Mouse (Mus musculus): ENCODE data around the gene Mta2.
"Not testable (repeated sequence)": the region's sequence is repeated elsewhere in the genome, so short reads cannot be mapped to it uniquely, and the experiment has no call there.

The Mta2 gene

GRCm38 (mm10) chr19:8941515-8942217 lies at the start of gene Mta2:
Gene Mta2, plus strand, starts transcription at chr19:8941875.
- in situ Hi-C loops (cut with MboI), result no loop called here

DNA sequence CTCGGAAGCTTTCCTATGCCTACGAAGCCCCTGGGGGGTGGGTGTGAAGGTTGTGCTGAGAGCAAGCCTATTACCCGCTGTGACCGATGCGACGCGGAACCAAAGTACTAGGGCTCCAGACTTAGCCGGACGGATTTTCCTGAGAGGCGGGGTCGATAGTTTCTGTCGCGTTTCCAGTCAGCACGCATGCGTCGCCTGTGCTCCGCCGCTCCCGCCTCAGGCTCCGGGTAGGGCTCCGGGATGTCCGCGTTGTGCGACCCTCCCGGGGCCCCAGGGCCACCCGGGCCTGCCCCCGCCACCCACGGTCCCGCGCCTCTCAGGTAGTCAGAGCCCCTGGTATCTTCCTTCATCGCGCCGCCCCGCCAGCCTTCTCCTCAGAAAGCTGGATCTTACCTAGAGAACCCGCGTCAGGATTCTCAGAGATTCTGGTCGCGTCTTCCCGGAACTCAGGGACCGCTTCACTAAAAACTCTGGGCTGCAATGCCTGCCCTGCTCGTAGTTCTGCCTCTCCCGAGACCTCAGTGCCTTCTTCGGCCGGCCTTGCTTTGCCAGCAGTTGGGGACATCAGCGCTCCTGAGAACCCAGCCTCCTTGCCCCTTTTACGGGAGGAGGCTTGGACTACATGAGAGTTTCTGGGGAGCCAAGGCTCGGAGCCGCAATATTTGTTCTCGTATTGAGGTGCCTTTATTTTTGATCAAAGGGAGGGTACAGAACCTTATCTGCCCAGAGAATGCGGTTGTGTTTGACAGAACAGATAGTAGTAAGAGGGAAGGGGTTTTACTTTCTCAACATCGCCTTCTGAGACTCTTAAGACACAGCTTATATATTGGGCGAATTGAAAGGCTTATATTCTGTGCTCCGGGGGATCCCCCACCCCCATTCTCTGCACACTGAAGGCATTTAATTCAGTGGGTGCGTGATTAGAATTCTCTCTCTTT lies 48.6 kb upstream of the Mta2 start, which contains the start of gene Ints5:
Gene Ints5 (plus strand): TSS at position 177 of the 938 bp plus-strand sequence.
- in situ Hi-C loops (cut with MboI), result no loop called here

DNA sequence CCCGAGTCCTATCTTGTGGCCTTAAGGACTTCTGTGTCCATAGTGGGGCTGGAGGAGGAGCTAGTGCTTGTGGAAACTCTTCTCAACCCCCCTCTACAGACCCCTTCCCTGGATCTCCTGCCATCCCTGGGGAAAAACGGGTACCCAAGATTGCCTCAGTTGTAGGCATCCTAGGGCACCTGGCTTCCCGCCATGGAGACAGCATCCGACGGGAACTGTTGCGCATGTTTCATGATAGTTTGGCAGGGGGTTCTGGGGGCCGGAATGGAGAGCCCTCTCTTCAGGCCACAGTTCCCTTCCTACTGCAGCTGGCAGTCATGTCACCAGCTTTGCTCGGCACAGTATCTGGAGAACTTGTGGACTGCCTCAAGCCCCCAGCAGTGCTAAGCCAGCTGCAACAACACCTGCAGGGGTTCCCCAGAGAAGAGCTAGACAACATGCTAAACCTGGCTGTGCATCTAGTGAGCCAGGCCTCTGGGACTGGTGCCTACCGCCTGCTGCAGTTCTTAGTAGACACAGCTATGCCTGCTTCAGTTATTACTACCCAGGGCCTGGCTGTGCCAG lies 46.2 kb upstream of the Mta2 start:
- in situ Hi-C loops (cut with MboI), result no loop called here

DNA sequence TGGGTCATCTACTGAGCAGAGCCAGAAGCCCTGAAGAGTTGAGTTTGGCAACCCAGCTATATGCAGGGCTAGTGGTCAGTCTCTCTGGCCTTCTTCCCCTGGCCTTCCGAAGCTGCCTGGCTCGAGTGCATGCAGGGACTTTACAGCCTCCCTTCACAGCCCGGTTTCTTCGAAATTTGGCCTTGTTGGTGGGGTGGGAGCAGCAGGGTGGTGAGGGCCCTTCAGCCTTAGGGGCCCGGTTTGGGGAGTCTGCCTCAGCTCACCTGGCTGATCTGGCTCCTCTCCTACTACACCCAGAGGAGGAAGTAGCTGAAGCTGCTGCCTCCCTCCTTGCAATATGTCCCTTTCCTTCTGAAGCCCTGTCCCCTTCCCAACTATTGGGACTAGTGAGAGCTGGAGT lies 45.4 kb upstream of the Mta2 start:
- in situ Hi-C loops (cut with MboI), result not testable (repeated sequence)

- in situ Hi-C loops (cut with MboI), result not testable (repeated sequence)
Measured at GRCm38 (mm10) chr19:8897211-8897864, 44.3 kb upstream of the Mta2 start.

DNA sequence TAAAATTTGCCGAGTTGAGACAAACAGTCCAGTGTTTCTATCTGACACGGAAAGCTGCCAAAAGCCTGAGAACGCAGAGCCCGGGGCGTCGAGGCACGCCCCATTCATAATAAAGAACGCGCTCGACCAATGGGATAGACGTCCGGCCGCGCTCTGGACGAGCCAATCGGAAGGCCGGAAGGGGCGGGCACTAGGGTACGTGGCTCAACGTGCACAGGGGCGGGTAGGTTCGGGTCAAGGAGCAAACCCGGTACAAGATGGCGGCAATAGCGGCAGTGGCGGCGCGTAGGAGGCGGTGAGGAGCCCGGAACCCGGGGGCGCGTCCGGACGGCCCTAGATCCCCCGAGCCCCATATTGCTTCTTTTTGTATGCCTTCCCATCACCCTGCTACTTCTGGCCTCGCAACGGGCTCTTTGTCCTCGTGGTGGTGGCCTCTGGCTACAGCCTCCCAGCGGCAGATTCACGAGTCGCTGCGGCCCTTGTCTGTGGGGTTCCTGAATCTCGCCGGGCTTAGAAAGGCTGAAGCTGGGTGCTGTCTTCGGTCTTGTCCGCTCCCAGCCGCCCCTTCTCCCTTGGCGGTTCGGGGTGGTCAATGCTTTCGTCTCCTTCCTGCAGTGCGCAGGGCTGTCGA lies 43.7 kb upstream of the Mta2 start, which contains the start of gene Ganab:
Gene Ganab (plus strand): TSS at position 207 of the 631 bp plus-strand sequence.
- in situ Hi-C loops (cut with MboI), result no loop called here

- in situ Hi-C loops (cut with MboI), result no loop called here
Measured at GRCm38 (mm10) chr19:8898576-8898975, 43.1 kb upstream of the Mta2 start.

- in situ Hi-C loops (cut with MboI), result no loop called here
Measured at GRCm38 (mm10) chr19:8899079-8899478, 42.6 kb upstream of the Mta2 start.

DNA sequence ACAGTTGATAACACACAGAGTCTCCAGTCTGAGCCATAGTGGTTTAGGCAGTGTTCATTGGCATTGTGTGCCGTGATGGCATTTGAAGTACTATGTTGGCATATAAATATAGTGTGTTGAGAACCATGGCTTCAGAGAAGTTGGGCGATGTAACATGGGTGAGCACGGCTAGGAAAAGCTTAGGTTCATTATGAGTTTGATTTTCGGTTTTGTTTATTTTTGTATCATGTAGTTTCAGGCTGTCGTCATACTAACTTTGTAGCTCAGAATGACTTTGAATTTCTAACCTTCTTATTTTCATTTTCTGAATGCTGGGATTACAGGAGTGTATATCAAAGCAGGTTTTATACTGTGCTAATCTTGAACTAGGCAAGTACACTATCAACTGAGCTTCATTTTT lies 38.3 kb upstream of the Mta2 start:
- in situ Hi-C loops (cut with MboI), result no loop called here

GRCm38 (mm10) chr19:8908531-8908930 lies 33.1 kb upstream of the Mta2 start:
- in situ Hi-C loops (cut with MboI), result no loop called here

GRCm38 (mm10) chr19:8911810-8912209 lies 29.9 kb upstream of the Mta2 start:
- in situ Hi-C loops (cut with MboI), result no loop called here

- in situ Hi-C loops (cut with MboI), result no loop called here
Measured at GRCm38 (mm10) chr19:8914212-8914611, 27.5 kb upstream of the Mta2 start.

- in situ Hi-C loops (cut with MboI), result no loop called here
Measured at GRCm38 (mm10) chr19:8919000-8919399, 22.7 kb upstream of the Mta2 start.

GRCm38 (mm10) chr19:8919684-8920072 lies 22.0 kb upstream of the Mta2 start:
- in situ Hi-C loops (cut with MboI), result no loop called here

DNA sequence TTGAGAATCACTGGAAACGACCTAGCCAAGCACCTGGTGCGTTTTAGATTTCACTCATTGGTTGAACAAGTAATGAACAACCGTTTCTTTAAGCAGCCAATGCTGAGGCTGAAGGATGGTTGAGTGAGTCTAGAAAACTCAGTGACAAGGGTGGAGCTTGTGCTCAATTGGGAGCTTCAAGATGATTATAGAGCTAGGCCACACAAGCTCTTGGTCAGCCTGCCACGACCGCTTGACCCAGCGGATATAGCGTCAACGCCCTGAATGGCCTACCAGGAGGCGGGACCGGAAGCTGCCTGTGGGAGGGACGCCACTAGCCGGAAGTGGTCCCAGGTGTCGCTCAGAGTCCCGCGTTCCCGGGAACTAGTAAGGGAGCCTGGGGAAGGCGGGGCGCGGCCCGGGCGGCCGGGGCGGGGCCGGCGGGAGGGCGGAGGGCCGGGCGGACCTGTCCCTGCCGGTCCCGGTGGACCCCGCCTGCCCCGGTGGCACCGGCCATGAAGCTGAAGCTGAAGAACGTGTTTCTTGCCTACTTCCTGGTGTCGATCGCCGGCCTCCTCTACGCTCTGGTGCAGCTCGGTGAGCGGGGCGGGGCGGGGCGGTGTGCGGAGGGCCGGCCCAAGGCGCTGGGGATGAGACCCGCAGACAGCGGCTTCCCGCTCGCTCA lies 21.5 kb upstream of the Mta2 start, which contains the start of gene B3gat3:
Gene B3gat3 (plus strand): TSS at position 302 of the 664 bp plus-strand sequence.
- in situ Hi-C loops (cut with MboI), result no loop called here

DNA sequence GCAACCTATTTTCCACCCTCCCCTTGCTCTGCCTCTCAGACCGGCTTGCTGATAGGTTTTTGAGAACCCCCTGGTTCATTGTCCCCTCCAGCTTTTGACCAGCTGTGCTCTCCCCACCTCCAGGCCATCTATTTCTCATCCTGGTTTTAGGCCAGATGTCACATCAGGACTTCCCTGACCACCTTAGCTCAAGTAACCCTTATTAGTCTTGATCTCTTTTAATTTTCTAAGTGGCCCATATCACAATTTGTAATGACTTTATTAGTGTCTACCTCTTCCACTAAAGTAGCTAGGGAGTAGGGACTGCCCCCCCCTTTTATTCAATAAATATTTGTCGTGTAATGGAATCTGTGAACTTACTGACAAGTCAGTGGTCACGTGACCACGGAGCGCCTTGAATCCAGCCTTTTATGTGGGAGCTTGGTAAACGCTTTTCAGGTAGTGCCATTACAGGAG lies 20.8 kb upstream of the Mta2 start:
- in situ Hi-C loops (cut with MboI), result no loop called here

- in situ Hi-C loops (cut with MboI), result no loop called here
Measured at GRCm38 (mm10) chr19:8921741-8922140, 19.9 kb upstream of the Mta2 start.

DNA sequence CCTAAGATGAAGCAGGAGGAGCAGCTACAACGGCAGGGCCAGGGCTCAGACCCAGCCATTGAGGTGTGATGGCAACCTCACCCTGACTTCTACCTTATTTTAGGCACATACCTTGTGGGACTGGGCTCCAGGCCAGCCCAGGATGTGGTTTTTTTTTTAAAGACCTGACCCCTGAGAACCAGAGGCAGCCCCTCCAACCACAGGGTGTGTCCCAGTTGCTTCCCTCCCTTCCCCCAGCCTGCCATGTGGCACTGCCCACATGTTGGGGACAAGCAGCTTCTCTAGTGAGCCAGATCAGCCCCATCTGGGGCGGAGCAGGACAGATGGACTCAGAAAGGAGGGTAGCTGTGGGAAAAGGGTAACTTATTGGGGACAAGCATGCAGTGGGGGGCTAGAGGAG lies 14.9 kb upstream of the Mta2 start:
- in situ Hi-C loops (cut with MboI), result no loop called here

DNA sequence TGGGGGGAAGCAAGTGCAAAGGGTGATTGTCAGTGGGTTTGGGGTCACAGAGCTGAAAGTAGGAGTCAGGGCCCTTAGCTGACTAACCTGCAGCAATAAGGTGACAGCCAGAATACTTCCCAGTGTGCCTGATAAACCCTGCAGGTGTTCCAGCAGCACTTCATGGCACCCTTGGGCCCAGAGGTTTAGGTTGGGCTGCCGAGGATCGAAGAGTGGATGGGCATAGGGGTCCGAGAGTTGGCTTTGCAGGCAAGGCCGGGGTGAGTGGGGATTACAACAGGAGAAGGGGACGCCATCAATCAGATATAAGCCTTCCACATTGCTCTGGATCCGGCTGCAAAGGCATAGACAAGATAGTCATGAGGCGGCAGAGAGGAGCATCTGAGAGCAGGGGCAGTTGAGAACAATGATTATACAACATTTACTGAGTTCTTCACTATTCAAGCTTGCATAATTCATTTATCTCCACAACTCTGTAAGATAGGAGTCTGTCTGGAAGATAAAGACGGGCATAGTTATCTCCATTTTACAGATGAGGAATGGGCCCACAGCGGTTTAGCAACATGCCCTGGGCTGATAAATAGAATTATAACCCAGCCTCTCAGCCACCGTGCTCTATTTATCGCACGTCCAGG lies 13.7 kb upstream of the Mta2 start:
- in situ Hi-C loops (cut with MboI), result no loop called here

GRCm38 (mm10) chr19:8928689-8929223 lies 12.9 kb upstream of the Mta2 start:
- in situ Hi-C loops (cut with MboI), result no loop called here
